Comparison of ENCODE assay signal across 20 mouse cellular contexts in genomic region chr19:9097441-9097840, GRCm38 (mm10). TPM values are rescaled to one million over a fixed set of nuclear protein-coding genes. Genes with fewer than 3 reads are reported as not detected.
DNase-seq lines count a peak whose midpoint lies in the region; ATAC-seq and TF ChIP-seq lines count a peak whose summit lies in the region.
"Had no signal": no experiment of that assay in that cellular context is flagged by ENCODE, and none has a peak within 500 bp of the region (broad histone marks: within the 10 kb centered on the region; RNA-seq: fewer than 3 reads in every experiment).

No protein-coding gene starts in this region.

- peak; percentile 27 for DNase-seq in gastrocnemius, adult 2 months
- DNase-seq in gastrocnemius, postnatal 4 days (ENCODE audit: low spot score in 2 of 2): no peak
- peak; percentile 63 for DNase-seq in left cerebral cortex, postnatal 4 days
- DNase-seq in left cerebral cortex, postnatal 14 days (ENCODE audit: low spot score in 2 of 2): no peak
- peak; percentile 67 for DNase-seq in testis, postnatal 10 days (ENCODE audit: low spot score)
- DNase-seq in testis, postnatal 14 days (ENCODE audit: low spot score): no peak
- DNase-seq: adrenal gland, postnatal 10 days; embryo, embryonic 11 days; forebrain, postnatal 0 days; gastrocnemius, postnatal 14 days had no signal

- intact Hi-C loops in gastrocnemius, adult 2 months (cut with DNase I): no loop called here
- intact Hi-C loops in left cerebral cortex, postnatal 4 days (cut with DNase I): no loop called here
- intact Hi-C loops in left cerebral cortex, postnatal 14 days (cut with DNase I): no loop called here

- H3K4me3 ChIP-seq in gastrocnemius, adult 2 months: no peak overlapping the region
- H3K4me3 ChIP-seq: hindbrain, embryonic 15.5 days; limb, embryonic 12.5 days; midbrain, embryonic 12.5 days; stomach, embryonic 15.5 days had no signal

- H3K27ac ChIP-seq in gastrocnemius, adult 2 months: no peak overlapping the region
- H3K27ac ChIP-seq: hindbrain, embryonic 15.5 days; limb, embryonic 12.5 days; liver, embryonic 14.5 days; midbrain, embryonic 12.5 days; stomach, embryonic 15.5 days had no signal

- no peak for ATAC-seq in frontal cortex, adult (ENCODE audit: low TSS enrichment)
- ATAC-seq: forebrain, postnatal 0 days; intestine, embryonic 16.5 days had no signal

- TF ChIP-seq CTCF in gastrocnemius, adult 2 months (IDR thresholded peaks at IDR 0.05): no peak

RNA-seq across cellular contexts. Expression of gene Scgb1a1, which starts 9.7 kb away (rescaled TPM):
- not detected for total RNA-seq in gastrocnemius, adult 2 months (2021)
- total RNA-seq in gastrocnemius, postnatal 4 days (2021): 1 to 10 TPM; 1.7 to 5.3 TPM
- total RNA-seq in left cerebral cortex, postnatal 4 days (2021): under 1 TPM in 1 of 2 experiments, not detected in 1; 0.94 TPM
- total RNA-seq in left cerebral cortex, postnatal 14 days (2021): not detected
- total RNA-seq: forebrain, postnatal 0 days; gastrocnemius, postnatal 14 days; layer of hippocampus, postnatal 10 days; left cerebral cortex, adult 8-10 months; neutrophil, adult 5-6 weeks had no signal

RNA-seq across cellular contexts. Expression of gene Asrgl1, which starts 38.0 kb away (rescaled TPM):
- 10 to 100 TPM; 29.3 to 32.8 TPM for total RNA-seq in gastrocnemius, adult 2 months (2021)
- 10 to 100 TPM; 11.5 to 14.4 TPM for total RNA-seq in gastrocnemius, postnatal 4 days (2021)
- total RNA-seq in left cerebral cortex, postnatal 4 days (2021): 10 to 100 TPM; 50.1 to 53.3 TPM
- total RNA-seq in left cerebral cortex, postnatal 14 days (2021): 100 to 1,000 TPM; 101 to 139 TPM

Comparison
In these comparisons a context has a peak if more than half of its experiments do, and no peak if none do; other contexts are left out.
1. DNase-seq: peak in gastrocnemius, adult 2 months (single experiment), left cerebral cortex, postnatal 4 days (single experiment) and testis, postnatal 10 days (single experiment); none in gastrocnemius, postnatal 4 days (0 of 2), left cerebral cortex, postnatal 14 days (0 of 2) and testis, postnatal 14 days (single experiment).